Mouse (Mus musculus) spleen, postnatal 4 days (tissue): ENCODE measurements around the gene Eno3.
A peak's percentile ranks its signal among the peaks of the same experiment; 100 is the strongest.

Experiments used
- DNase-seq, 2 experiments: peaks; one replicate each; pipeline ENCODE4 v3.0.0; 2022; ENCODE audit warnings: low spot score in 2 of 2

Gene Eno3

GRCm38 (mm10) chr11:70656456-70656927 is 510 bp upstream of the Eno3 start:
- peak in 1 of 2 experiments; percentile 68 for DNase-seq

GRCm38 (mm10) chr11:70657573-70657972 is 571 bp downstream of the Eno3 start:
- no peak for DNase-seq

GRCm38 (mm10) chr11:70657991-70658390 is 989 bp downstream of the Eno3 start:
- DNase-seq = no peak

- DNase-seq = no peak
Measured at GRCm38 (mm10) chr11:70658521-70658920, 1.5 kb downstream of the Eno3 start.

- DNase-seq = no peak
Measured at GRCm38 (mm10) chr11:70658942-70659341, 1.9 kb downstream of the Eno3 start.

- DNase-seq = no peak
Measured at GRCm38 (mm10) chr11:70660571-70660970, 3.6 kb downstream of the Eno3 start.

GRCm38 (mm10) chr11:70663101-70663500 is 6.1 kb downstream of the Eno3 start:
- no peak for DNase-seq

GRCm38 (mm10) chr11:70663957-70664356 is 7.0 kb downstream of the Eno3 start:
- no peak for DNase-seq

- DNase-seq = no peak
Measured at GRCm38 (mm10) chr11:70664741-70665140, 7.7 kb downstream of the Eno3 start.

- DNase-seq = no peak
Measured at GRCm38 (mm10) chr11:70666687-70667086, 9.7 kb downstream of the Eno3 start.

GRCm38 (mm10) chr11:70667271-70668150 is 10.5 kb downstream of the Eno3 start:
- DNase-seq = no peak

GRCm38 (mm10) chr11:70668335-70668770 is 11.4 kb downstream of the Eno3 start:
- DNase-seq = peak in 1 of 2 experiments; percentile 81

- DNase-seq = peak; percentile 92
Measured at GRCm38 (mm10) chr11:70668771-70669505, 11.9 kb downstream of the Eno3 start, which contains the start of gene Spag7. Gene Spag7, minus strand, starts transcription at chr11:70669416.

- DNase-seq = peak; percentile 81 to 90
Measured at GRCm38 (mm10) chr11:70669582-70670345, 12.8 kb downstream of the Eno3 start.

- no peak for DNase-seq
Measured at GRCm38 (mm10) chr11:70670483-70670882, 13.5 kb downstream of the Eno3 start.

- DNase-seq = no peak
Measured at GRCm38 (mm10) chr11:70671333-70672047, 14.5 kb downstream of the Eno3 start.

GRCm38 (mm10) chr11:70674014-70674413 is 17.0 kb downstream of the Eno3 start:
- DNase-seq = no peak

GRCm38 (mm10) chr11:70674501-70674900 is 17.5 kb downstream of the Eno3 start:
- no peak for DNase-seq

GRCm38 (mm10) chr11:70678092-70678491 is 21.1 kb downstream of the Eno3 start:
- no peak for DNase-seq

- no peak for DNase-seq
Measured at GRCm38 (mm10) chr11:70678576-70678975, 21.6 kb downstream of the Eno3 start.

- DNase-seq = no peak
Measured at GRCm38 (mm10) chr11:70679361-70679760, 22.4 kb downstream of the Eno3 start.
